Mouse (Mus musculus): ENCODE results near the gene Gm17332. TPM values are rescaled to one million over a fixed set of nuclear protein-coding genes. Genes with fewer than 3 reads are reported as not detected.

The Gm17332 gene
- not detected for polyA plus RNA-seq (2012; fragmentation: generic; extraction: Trizol)
- long read RNA-seq, experiment 1, result 0 reads
- long read RNA-seq, experiment 2, result 0 reads

GRCm38 (mm10) chr11:31182362-31182761 is at the start of gene Gm17332:
TSS of gene Gm17332 (minus strand) at chr11:31182462.
- Histone ChIP-seq H3K27me3 (ENCODE audit: control insufficient read depth, insufficient read depth, insufficient read length) (no peaks in the 10 kb centered on the region), H3K79me2 (ENCODE audit: control insufficient read depth, insufficient read depth) (no peaks in the 10 kb centered on the region), H3K79me3 (ENCODE audit: low read depth) (no peaks in the 10 kb centered on the region), H3K4me3 (ENCODE audit: insufficient read depth, poor library complexity, severe bottlenecking) (no peak within 1 kb of the TSS), H3ac (ENCODE audit: control insufficient read depth, insufficient read length, low read depth) (no peak within 1 kb of the TSS), H3K36me3 (ENCODE audit: control insufficient read depth, insufficient read depth) (no peaks in the 10 kb centered on the region)
- no peak for TF ChIP-seq MYOG (IDR thresholded peaks at IDR 0.05; ENCODE audit: control insufficient read depth, extremely low read depth, insufficient read length)
- TF ChIP-seq FOSL1 (IDR thresholded peaks at IDR 0.05; ENCODE audit: insufficient read depth, low read length, poor library complexity, severe bottlenecking), result no peak
- no peak for TF ChIP-seq MYOD1 (IDR thresholded peaks at IDR 0.05; ENCODE audit: control insufficient read depth, insufficient read length, low read depth)
- TF ChIP-seq CEBPB (IDR thresholded peaks at IDR 0.05; ENCODE audit: low read depth), result no peak
- no peak for TF ChIP-seq MAX (IDR thresholded peaks at IDR 0.05)
- no peak for TF ChIP-seq USF1 (IDR thresholded peaks at IDR 0.05; ENCODE audit: low read depth)
- no peak for TF ChIP-seq CTCF (IDR thresholded peaks at IDR 0.05; ENCODE audit: control insufficient read depth, insufficient read depth, insufficient read length)

- no peak overlapping the region for H3ac ChIP-seq (ENCODE audit: control insufficient read depth, insufficient read length, low read depth)
- no peaks in the 10 kb centered on the region for H3K36me3 ChIP-seq (ENCODE audit: control insufficient read depth, insufficient read depth)
- no peaks in the 10 kb centered on the region for H3K79me2 ChIP-seq (ENCODE audit: control insufficient read depth, insufficient read depth)
- no peaks in the 10 kb centered on the region for H3K27me3 ChIP-seq (ENCODE audit: control insufficient read depth, insufficient read depth, insufficient read length)
- TF ChIP-seq CTCF (IDR thresholded peaks at IDR 0.05; ENCODE audit: control insufficient read depth, insufficient read depth, insufficient read length) (no peak), MYOG (IDR thresholded peaks at IDR 0.05; ENCODE audit: control insufficient read depth, extremely low read depth, insufficient read length) (no peak), CEBPB (IDR thresholded peaks at IDR 0.05; ENCODE audit: low read depth) (no peak), USF1 (IDR thresholded peaks at IDR 0.05; ENCODE audit: low read depth) (no peak), FOSL1 (IDR thresholded peaks at IDR 0.05; ENCODE audit: insufficient read depth, low read length, poor library complexity, severe bottlenecking) (no peak), MAX (IDR thresholded peaks at IDR 0.05) (no peak), MYOD1 (IDR thresholded peaks at IDR 0.05; ENCODE audit: control insufficient read depth, insufficient read length, low read depth) (no peak)
- H3K4me3 ChIP-seq (ENCODE audit: insufficient read depth, poor library complexity, severe bottlenecking), result no peak overlapping the region
- no peaks in the 10 kb centered on the region for H3K79me3 ChIP-seq (ENCODE audit: low read depth)
These were observed 47.7 kb upstream of the Gm17332 start for GRCm38 (mm10) chr11:31229966-31230365.

GRCm38 (mm10) chr11:31225359-31225758 is 43.1 kb upstream of the Gm17332 start:
- no peak overlapping the region for H3K4me3 ChIP-seq (ENCODE audit: insufficient read depth, poor library complexity, severe bottlenecking)
- H3ac ChIP-seq (ENCODE audit: control insufficient read depth, insufficient read length, low read depth), result no peak overlapping the region
- H3K36me3 ChIP-seq (ENCODE audit: control insufficient read depth, insufficient read depth), result no peaks in the 10 kb centered on the region
- TF ChIP-seq FOSL1 (IDR thresholded peaks at IDR 0.05; ENCODE audit: insufficient read depth, low read length, poor library complexity, severe bottlenecking), result no peak
- TF ChIP-seq MYOG (IDR thresholded peaks at IDR 0.05; ENCODE audit: control insufficient read depth, extremely low read depth, insufficient read length), result no peak
- TF ChIP-seq USF1 (IDR thresholded peaks at IDR 0.05; ENCODE audit: low read depth), result peak; percentile 77
- no peak for TF ChIP-seq CEBPB (IDR thresholded peaks at IDR 0.05; ENCODE audit: low read depth)
- no peak for TF ChIP-seq CTCF (IDR thresholded peaks at IDR 0.05; ENCODE audit: control insufficient read depth, insufficient read depth, insufficient read length)
- peak; percentile 38 for TF ChIP-seq MYOD1 (IDR thresholded peaks at IDR 0.05; ENCODE audit: control insufficient read depth, insufficient read length, low read depth)
- TF ChIP-seq MAX (IDR thresholded peaks at IDR 0.05), result no peak
- H3K79me2 ChIP-seq (ENCODE audit: control insufficient read depth, insufficient read depth), result no peaks in the 10 kb centered on the region
- no peaks in the 10 kb centered on the region for H3K79me3 ChIP-seq (ENCODE audit: low read depth)
- H3K27me3 ChIP-seq (ENCODE audit: control insufficient read depth, insufficient read depth, insufficient read length), result no peaks in the 10 kb centered on the region

DNA sequence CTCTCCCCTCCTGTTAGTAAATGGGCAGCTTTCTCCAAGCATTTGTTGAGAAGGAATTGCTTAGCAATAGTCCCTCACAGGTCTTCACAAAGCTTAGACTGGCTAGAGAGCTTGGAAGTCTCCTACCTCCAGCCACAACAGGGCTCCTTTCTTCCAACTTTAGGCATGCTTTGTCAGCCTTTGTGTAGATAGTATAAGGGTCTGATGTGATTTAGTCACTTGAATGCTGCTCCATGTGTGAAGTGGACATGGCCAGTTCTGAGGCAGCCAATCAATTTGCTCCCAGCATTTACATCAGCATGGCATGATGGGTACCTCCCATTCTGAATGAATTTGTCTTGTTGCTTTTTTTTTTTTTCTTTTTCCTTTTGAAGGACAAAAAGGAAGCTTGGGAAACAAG is 35.7 kb upstream of the Gm17332 start:
- Histone ChIP-seq H3K36me3 (ENCODE audit: control insufficient read depth, insufficient read depth) (no peaks in the 10 kb centered on the region), H3K27me3 (ENCODE audit: control insufficient read depth, insufficient read depth, insufficient read length) (no peaks in the 10 kb centered on the region), H3K79me3 (ENCODE audit: low read depth) (no peaks in the 10 kb centered on the region), H3K79me2 (ENCODE audit: control insufficient read depth, insufficient read depth) (no peaks in the 10 kb centered on the region), H3ac (ENCODE audit: control insufficient read depth, insufficient read length, low read depth) (no peak overlapping the region), H3K4me3 (ENCODE audit: insufficient read depth, poor library complexity, severe bottlenecking) (no peak overlapping the region)
- TF ChIP-seq CTCF (IDR thresholded peaks at IDR 0.05; ENCODE audit: control insufficient read depth, insufficient read depth, insufficient read length) (no peak), MYOD1 (IDR thresholded peaks at IDR 0.05; ENCODE audit: control insufficient read depth, insufficient read length, low read depth) (no peak), MAX (IDR thresholded peaks at IDR 0.05) (no peak), USF1 (IDR thresholded peaks at IDR 0.05; ENCODE audit: low read depth) (no peak), MYOG (IDR thresholded peaks at IDR 0.05; ENCODE audit: control insufficient read depth, extremely low read depth, insufficient read length) (no peak), FOSL1 (IDR thresholded peaks at IDR 0.05; ENCODE audit: insufficient read depth, low read length, poor library complexity, severe bottlenecking) (no peak), CEBPB (IDR thresholded peaks at IDR 0.05; ENCODE audit: low read depth) (no peak)

DNA sequence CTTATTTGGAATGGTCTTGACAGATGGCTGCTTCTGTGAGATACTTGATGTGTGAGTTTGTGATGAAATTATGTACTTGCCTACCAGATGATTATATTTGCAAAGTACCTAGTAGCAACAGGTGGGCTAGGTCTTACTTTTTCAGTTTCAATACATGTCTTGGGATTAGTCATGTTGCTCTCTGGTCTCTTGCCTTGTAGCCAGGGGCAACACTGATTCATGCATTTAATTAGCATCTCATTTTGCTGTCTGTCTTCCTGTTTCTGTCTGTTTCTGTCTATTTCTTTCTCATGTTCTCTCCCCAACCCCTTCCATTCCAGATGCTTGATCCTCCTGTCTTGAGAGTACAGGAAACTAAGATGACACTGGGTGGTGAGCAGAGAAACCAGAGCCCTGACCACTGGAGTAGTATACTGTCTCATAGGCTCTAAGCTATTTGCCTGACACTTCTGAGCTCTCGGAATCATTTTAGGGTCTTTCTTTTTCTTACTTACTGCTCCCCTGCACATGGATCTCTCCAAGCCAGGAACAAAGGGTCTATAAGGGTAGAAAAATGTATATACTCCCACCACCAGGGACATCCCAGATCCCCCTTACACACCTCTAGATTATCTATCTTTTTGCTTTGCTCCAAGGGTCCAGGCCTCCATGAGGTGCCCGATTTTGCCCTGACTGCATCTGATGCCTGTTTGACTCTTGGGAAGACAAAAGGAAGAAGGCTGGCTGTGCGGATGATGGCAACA is 13.5 kb upstream of the Gm17332 start:
- Histone ChIP-seq H3K4me3 (ENCODE audit: insufficient read depth, poor library complexity, severe bottlenecking) (no peak overlapping the region), H3ac (ENCODE audit: control insufficient read depth, insufficient read length, low read depth) (no peak overlapping the region), H3K79me2 (ENCODE audit: control insufficient read depth, insufficient read depth) (no peaks in the 10 kb centered on the region), H3K79me3 (ENCODE audit: low read depth) (no peaks in the 10 kb centered on the region), H3K27me3 (ENCODE audit: control insufficient read depth, insufficient read depth, insufficient read length) (no peaks in the 10 kb centered on the region), H3K36me3 (ENCODE audit: control insufficient read depth, insufficient read depth) (no peaks in the 10 kb centered on the region)
- TF ChIP-seq FOSL1 (IDR thresholded peaks at IDR 0.05; ENCODE audit: insufficient read depth, low read length, poor library complexity, severe bottlenecking) (no peak), MYOG (IDR thresholded peaks at IDR 0.05; ENCODE audit: control insufficient read depth, extremely low read depth, insufficient read length) (no peak), CEBPB (IDR thresholded peaks at IDR 0.05; ENCODE audit: low read depth) (no peak), USF1 (IDR thresholded peaks at IDR 0.05; ENCODE audit: low read depth) (no peak), MAX (IDR thresholded peaks at IDR 0.05) (no peak), MYOD1 (IDR thresholded peaks at IDR 0.05; ENCODE audit: control insufficient read depth, insufficient read length, low read depth) (no peak), CTCF (IDR thresholded peaks at IDR 0.05; ENCODE audit: control insufficient read depth, insufficient read depth, insufficient read length) (no peak)

Data from C2C12 (cell line).